Mouse (Mus musculus): Measurements from ENCODE around the gene Uap1l1. TPM values are rescaled to one million over a fixed set of nuclear protein-coding genes. Genes with fewer than 3 reads are reported as not detected.

Uap1l1 gene
- total RNA-seq, 2 experiments from 2014 or later = 2.5 to 12.7 TPM

DNA sequence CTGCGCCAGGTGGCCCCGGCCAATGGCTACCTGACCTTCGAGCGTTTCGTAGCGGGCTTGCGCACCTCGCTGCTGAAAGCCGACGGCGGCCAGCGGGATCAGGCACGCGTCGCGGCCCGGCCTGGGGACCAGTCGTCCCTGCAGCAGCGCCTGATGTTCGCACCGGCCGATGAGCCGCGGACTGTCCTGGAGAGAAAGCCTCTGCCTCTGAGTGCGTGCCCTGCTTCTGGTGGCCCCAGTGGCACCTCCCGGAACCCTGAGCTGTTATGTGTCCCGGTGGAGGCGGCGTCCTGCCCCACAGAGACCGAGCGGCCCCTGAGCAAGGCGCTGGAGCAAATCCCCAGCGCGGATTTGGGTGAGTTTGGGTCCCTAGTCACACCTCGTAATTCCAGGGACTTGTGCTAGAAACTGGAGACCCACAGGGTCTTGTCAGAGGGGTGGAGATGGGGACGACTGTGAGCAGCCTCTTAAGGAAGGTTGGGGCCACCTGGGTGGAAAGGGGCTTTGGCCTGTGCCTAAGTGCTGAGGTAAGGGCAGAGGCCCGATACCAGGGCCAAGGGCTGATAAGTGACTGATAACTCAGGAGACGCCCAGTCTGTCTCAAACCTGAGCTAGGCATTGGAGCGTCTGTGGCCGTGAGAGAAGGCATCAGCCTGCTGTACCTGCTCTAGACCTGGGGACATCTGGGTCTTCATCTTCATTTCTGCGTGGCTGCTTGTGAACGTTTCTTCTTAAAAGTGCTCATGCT is 7.3 kb upstream of the Uap1l1 start:
- ATAC-seq (replicated peaks; ENCODE audit: low FRiP score, low TSS enrichment, poor library complexity, severe bottlenecking) = peak; percentile 29

- ATAC-seq (replicated peaks; ENCODE audit: low FRiP score, low TSS enrichment, poor library complexity, severe bottlenecking) = peak; percentile 82
These were observed 6.5 kb upstream of the Uap1l1 start, which contains the start of gene Sapcd2 for GRCm38 (mm10) chr2:25371764-25372643. Gene Sapcd2, plus strand, starts transcription at chr2:25372321.

- ATAC-seq (replicated peaks; ENCODE audit: low FRiP score, low TSS enrichment, poor library complexity, severe bottlenecking) = no peak
These were observed 4.5 kb upstream of the Uap1l1 start for GRCm38 (mm10) chr2:25369996-25370395.

DNA sequence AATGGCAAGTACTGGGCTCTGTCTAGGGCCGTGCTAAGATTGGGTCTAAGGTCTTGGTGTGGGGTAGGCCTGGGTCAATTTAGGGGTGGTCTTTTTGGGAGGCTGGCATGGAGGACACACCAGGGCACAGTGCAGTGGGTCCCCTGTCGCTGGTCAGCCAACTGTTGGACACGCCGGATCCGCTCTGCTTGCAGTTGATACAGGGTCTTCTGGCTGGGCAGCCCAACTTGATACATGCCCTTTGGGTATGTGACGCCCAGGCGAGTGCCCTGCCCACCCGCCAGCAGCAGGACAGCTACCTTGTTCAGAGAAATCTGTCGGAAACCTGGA is 756 bp downstream of the Uap1l1 start:
- ATAC-seq (replicated peaks; ENCODE audit: low FRiP score, low TSS enrichment, poor library complexity, severe bottlenecking) = no peak

GRCm38 (mm10) chr2:25364313-25364712 is 1.2 kb downstream of the Uap1l1 start:
- no peak for ATAC-seq (replicated peaks; ENCODE audit: low FRiP score, low TSS enrichment, poor library complexity, severe bottlenecking)

- ATAC-seq (replicated peaks; ENCODE audit: low FRiP score, low TSS enrichment, poor library complexity, severe bottlenecking) = no peak
These were observed 1.9 kb downstream of the Uap1l1 start for GRCm38 (mm10) chr2:25363478-25364178.

DNA sequence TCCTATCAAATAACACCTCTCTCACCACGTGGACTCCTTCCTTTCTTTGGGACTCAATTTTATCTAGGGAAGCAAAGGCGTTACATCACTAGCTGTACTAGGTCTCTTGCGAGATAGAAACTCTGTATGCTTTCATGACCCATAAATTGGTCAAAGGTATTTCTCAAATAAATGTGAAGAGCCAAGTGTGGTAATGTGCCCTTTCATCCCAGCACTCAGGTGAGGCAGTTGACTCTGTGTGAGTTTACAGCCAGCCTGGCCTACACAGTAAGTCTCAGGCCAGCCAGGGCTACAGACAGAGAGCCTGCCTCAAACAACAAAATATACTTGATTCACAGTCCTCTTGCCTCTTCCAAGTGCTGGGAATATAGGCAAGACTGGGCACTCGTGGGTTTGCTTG is 5.6 kb downstream of the Uap1l1 start:
- ATAC-seq (replicated peaks; ENCODE audit: low FRiP score, low TSS enrichment, poor library complexity, severe bottlenecking) = no peak

GRCm38 (mm10) chr2:25356208-25357079 is 9.0 kb downstream of the Uap1l1 start, which contains the start of gene Dpp7:
Gene Dpp7, minus strand, starts transcription at chr2:25356359.
- ATAC-seq (replicated peaks; ENCODE audit: low FRiP score, low TSS enrichment, poor library complexity, severe bottlenecking) = peak; percentile 64

GRCm38 (mm10) chr2:25355419-25356066 is 9.9 kb downstream of the Uap1l1 start:
- peak; percentile 15; the same call in 1 of the 2 replicates for ATAC-seq (replicated peaks; ENCODE audit: low FRiP score, low TSS enrichment, poor library complexity, severe bottlenecking)

- no peak for ATAC-seq (replicated peaks; ENCODE audit: low FRiP score, low TSS enrichment, poor library complexity, severe bottlenecking)
These were observed 11.3 kb downstream of the Uap1l1 start for GRCm38 (mm10) chr2:25354211-25354610.

DNA sequence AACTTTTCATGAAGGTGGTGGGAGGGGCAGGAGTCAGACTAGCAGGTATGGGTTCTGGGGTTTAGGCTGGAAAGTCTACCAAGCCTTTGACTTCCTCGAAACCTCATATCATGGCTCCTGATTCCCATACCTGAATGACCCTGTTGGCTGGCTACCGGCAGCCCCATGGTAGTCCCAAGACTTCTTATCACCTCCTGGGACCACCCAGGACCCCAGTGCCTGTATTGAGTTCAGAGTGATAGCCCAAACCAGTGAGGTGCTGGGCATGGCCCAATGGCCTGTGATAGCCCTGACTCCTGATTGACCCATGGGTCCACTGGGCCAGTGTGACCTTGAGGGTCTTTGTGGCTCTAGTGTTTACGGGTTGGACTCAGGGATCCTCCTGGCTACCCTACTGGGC is 14.8 kb downstream of the Uap1l1 start:
- no peak for ATAC-seq (replicated peaks; ENCODE audit: low FRiP score, low TSS enrichment, poor library complexity, severe bottlenecking)

DNA sequence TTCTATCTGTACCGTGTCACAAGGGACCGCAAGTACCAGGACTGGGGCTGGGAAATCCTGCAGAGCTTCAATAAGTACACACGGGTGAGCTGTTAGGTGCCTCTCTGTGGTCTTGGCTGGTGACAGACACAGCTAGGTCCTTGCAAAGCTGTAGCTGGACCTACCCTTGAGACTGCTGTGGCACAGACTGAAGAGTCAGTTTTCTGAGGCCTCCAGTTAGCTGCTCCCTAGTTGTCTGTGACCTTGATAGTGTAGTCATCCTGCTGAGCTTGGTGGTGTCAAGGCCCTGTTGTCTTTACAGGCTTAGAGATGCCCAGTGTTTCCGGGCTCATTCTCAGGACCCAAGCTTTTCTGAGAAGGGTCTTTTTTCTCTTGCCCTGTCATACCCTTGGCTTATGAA is 16.0 kb downstream of the Uap1l1 start:
- ATAC-seq (replicated peaks; ENCODE audit: low FRiP score, low TSS enrichment, poor library complexity, severe bottlenecking) = no peak

DNA sequence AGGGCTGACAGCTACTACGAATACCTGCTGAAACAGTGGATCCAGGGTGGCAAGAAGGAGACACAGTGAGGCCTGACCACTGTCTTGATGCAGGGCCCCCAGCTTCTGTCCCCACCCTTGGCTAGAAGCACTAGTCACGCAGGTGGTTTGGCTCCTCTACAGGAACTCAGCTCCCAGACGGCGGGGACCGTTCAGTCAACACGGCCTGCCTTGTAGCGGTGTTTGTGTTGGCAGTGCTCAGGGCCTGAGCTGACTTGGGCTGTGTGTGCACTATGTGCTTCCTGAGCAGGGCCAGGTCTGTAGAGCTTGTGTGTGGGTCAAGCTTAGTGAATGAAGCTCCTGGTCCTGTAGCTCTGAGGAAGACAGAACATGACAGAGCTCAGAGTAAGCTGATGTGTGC is 17.3 kb downstream of the Uap1l1 start:
- ATAC-seq (replicated peaks; ENCODE audit: low FRiP score, low TSS enrichment, poor library complexity, severe bottlenecking) = no peak

DNA sequence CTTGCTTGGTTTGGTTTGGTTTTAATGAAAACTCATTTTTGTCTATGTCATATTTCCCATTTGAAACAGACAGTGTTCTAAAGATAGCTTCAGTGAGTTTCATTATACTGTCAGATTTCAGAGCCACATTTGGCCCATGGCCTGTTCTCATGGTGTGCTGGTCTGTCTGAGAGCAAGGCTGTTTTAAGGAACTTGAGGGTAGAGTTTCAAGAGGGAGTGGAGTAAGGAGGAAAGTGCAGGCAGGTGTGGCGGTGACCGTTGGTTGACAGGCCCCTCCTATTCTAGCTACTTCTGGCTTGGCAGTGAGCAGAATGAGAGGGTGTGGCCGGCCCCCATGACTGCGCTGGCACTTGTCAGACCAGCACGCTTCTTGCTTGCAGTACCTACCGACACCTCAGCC is 27.2 kb downstream of the Uap1l1 start:
- ATAC-seq (replicated peaks; ENCODE audit: low FRiP score, low TSS enrichment, poor library complexity, severe bottlenecking) = no peak; the same call in 1 of the 2 replicates

- 0 out of 2 replicates have a peak, but pooled peaks have one; percentile 6 for ATAC-seq (replicated peaks; ENCODE audit: low FRiP score, low TSS enrichment, poor library complexity, severe bottlenecking)
These were observed 31.9 kb downstream of the Uap1l1 start for GRCm38 (mm10) chr2:25333569-25333968.

- peak; percentile 97 for ATAC-seq (replicated peaks; ENCODE audit: low FRiP score, low TSS enrichment, poor library complexity, severe bottlenecking)
These were observed 33.0 kb downstream of the Uap1l1 start, which contains the start of gene Man1b1 for GRCm38 (mm10) chr2:25332286-25333160. Gene Man1b1, plus strand, starts transcription at chr2:25332338.

GRCm38 (mm10) chr2:25331470-25331869 is 34.0 kb downstream of the Uap1l1 start:
- ATAC-seq (replicated peaks; ENCODE audit: low FRiP score, low TSS enrichment, poor library complexity, severe bottlenecking) = no peak

- ATAC-seq (replicated peaks; ENCODE audit: low FRiP score, low TSS enrichment, poor library complexity, severe bottlenecking) = no peak
These were observed 37.0 kb downstream of the Uap1l1 start for GRCm38 (mm10) chr2:25328440-25328839.
